21 mouse cellular contexts compared by ENCODE assay signal in the genomic region with DNA sequence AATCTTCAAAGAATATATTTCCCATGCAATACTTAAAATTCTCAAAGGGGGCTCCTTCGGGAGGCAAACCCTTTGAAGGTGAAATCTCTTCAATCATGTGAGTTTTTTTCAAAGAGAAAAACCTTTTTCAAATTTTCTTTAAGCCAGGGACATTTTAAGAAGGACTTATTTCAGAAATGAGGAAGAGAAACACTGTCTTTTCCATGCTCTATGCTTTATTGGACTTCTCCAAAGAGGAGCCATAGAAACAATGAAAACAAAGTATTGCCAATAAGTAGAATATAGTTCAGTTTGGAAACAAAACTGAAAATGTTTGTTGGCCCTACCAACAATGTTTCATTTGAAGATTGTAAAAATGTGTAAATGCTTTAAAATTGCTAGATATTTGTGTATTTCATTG. TPM values are rescaled to one million over a fixed set of nuclear protein-coding genes. Genes with fewer than 3 reads are reported as not detected.
DNase-seq lines count a peak whose midpoint lies in the region; ATAC-seq and TF ChIP-seq lines count a peak whose summit lies in the region.
"Had no signal": no experiment of that assay in that cellular context is flagged by ENCODE, and none has a peak within 500 bp of the region (broad histone marks: within the 10 kb centered on the region; RNA-seq: fewer than 3 reads in every experiment).

No protein-coding gene starts in this region.

- no peak for ATAC-seq in liver, embryonic 12.5 days
- no peak for ATAC-seq in midbrain, embryonic 14.5 days (ENCODE audit: low FRiP score, low TSS enrichment)
- no peak for ATAC-seq in midbrain, postnatal 0 days (ENCODE audit: low FRiP score)
- ATAC-seq: activated CD4-positive, CD25-positive, alpha-beta regulatory T cell, adult 4 months; CD4-positive, CD25-positive, alpha-beta regulatory T cell, adult 4 months; Patski had no signal

- TF ChIP-seq CTCF in liver, adult 2 months (IDR thresholded peaks at IDR 0.05; ENCODE audit: low read depth, low read length) = no peak
- TF ChIP-seq CTCF in midbrain, postnatal 0 days (IDR thresholded peaks at IDR 0.05) = no peak; the same call in 1 of the 2 replicates
- TF ChIP-seq CTCF in CH12.LX (conservative IDR thresholded peaks at IDR 0.05 in 1 of 2, IDR thresholded peaks at IDR 0.05 in 1 of 2; ENCODE audit: low read depth in 2 of 2, low read length in 2 of 2) = no peak

- dilution Hi-C loops in CH12.LX (cut with MboI; ENCODE audit: extremely low pct_ligation_motif_present, extremely low pct_unique_long_range_greater_than_20kb, low sequenced_read_pairs) = no loop called here

- no peak for TF ChIP-seq POLR2A in liver, adult 2 months (IDR thresholded peaks at IDR 0.05; ENCODE audit: extremely low read depth, insufficient read depth, low read length)
- TF ChIP-seq POLR2A in CH12.LX (IDR thresholded peaks at IDR 0.05; ENCODE audit: low read depth, low read length) = no peak

- peak; percentile 70; the same call in 1 of the 2 replicates for TF ChIP-seq EP300 in CH12.LX (IDR thresholded peaks at IDR 0.05; ENCODE audit: low read length)

- peak; percentile 2 for DNase-seq in liver, adult 2 months (ENCODE audit: extremely low read depth, low read depth, low spot score)
- DNase-seq in midbrain, embryonic 14.5 days = peak; percentile 32
- DNase-seq in midbrain, postnatal 0 days (ENCODE audit: low spot score) = no peak
- no peak for DNase-seq in CH12.LX (ENCODE audit: extremely low read depth)
- no peak for DNase-seq in kidney, postnatal 4 days
- DNase-seq: adrenal gland, adult 2 months; adrenal gland, adult 8-10 months; adrenal gland, postnatal 10 days; adrenal gland, postnatal 14 days; adrenal gland, postnatal 25 days; adrenal gland, postnatal 36 days; B cell, adult 2 months; cerebellum, adult 11 months; cerebellum, adult 11-12 months; cerebellum, adult 18-20 months; cerebellum, adult 2 months had no signal

- no peaks in the 10 kb centered on the region for H3K36me3 ChIP-seq in liver, adult 2 months (ENCODE audit: control insufficient read depth, insufficient read depth, low read length)
- no peaks in the 10 kb centered on the region for H3K36me3 ChIP-seq in liver, embryonic 12.5 days
- H3K36me3 ChIP-seq in midbrain, embryonic 14.5 days (ENCODE audit: control insufficient read depth, insufficient read depth, low read length) = no peaks in the 10 kb centered on the region
- no peaks in the 10 kb centered on the region for H3K36me3 ChIP-seq in midbrain, postnatal 0 days (ENCODE audit: insufficient read depth, low read length)
- no peaks in the 10 kb centered on the region for H3K36me3 ChIP-seq in CH12.LX (replicated peaks in 1 of 2; ENCODE audit: control insufficient read depth in 1 of 2, insufficient read depth in 1 of 2, low read length in 1 of 2)
- H3K36me3 ChIP-seq: G1E had no signal

- in situ Hi-C loops in CH12.LX (cut with MboI; ENCODE audit: low pct_ligation_motif_present, low pct_unique_long_range_greater_than_20kb, low sequenced_read_pairs) = no loop called here

- H3K4me2 ChIP-seq in liver, embryonic 12.5 days = no peak overlapping the region
- no peak overlapping the region for H3K4me2 ChIP-seq in midbrain, embryonic 14.5 days (ENCODE audit: low read length)
- no peak overlapping the region for H3K4me2 ChIP-seq in midbrain, postnatal 0 days (ENCODE audit: low read depth, low read length, poor library complexity, severe bottlenecking)
- no peak overlapping the region for H3K4me2 ChIP-seq in CH12.LX (ENCODE audit: insufficient read depth, low read depth, poor library complexity, severe bottlenecking)

- no peaks in the 10 kb centered on the region for H3K27me3 ChIP-seq in liver, adult 2 months (ENCODE audit: control insufficient read depth, insufficient read depth, low read length)
- no peaks in the 10 kb centered on the region for H3K27me3 ChIP-seq in liver, embryonic 12.5 days (replicated peaks)
- no peaks in the 10 kb centered on the region for H3K27me3 ChIP-seq in midbrain, embryonic 14.5 days (ENCODE audit: control insufficient read depth, insufficient read depth, low read length)
- no peaks in the 10 kb centered on the region for H3K27me3 ChIP-seq in midbrain, postnatal 0 days (ENCODE audit: insufficient read depth, low read length)
- H3K27me3 ChIP-seq in CH12.LX (replicated peaks) = no peaks in the 10 kb centered on the region

- no peak overlapping the region for H3K4me3 ChIP-seq in liver, adult 2 months (ENCODE audit: insufficient read depth, low read depth, low read length)
- no peak overlapping the region for H3K4me3 ChIP-seq in liver, embryonic 12.5 days
- H3K4me3 ChIP-seq in midbrain, embryonic 14.5 days (replicated peaks; ENCODE audit: low read depth, low read length) = no peak overlapping the region
- no peak overlapping the region for H3K4me3 ChIP-seq in midbrain, postnatal 0 days (ENCODE audit: low read depth, low read length)
- no peak overlapping the region for H3K4me3 ChIP-seq in CH12.LX (replicated peaks in 1 of 3; ENCODE audit: low read depth in 2 of 3, low read length in 2 of 3, poor library complexity in 1 of 3)

- H3K9ac ChIP-seq in liver, adult 2 months (ENCODE audit: low read depth, low read length) = no peak overlapping the region
- H3K9ac ChIP-seq in liver, embryonic 12.5 days = no peak overlapping the region
- no peak overlapping the region for H3K9ac ChIP-seq in midbrain, embryonic 14.5 days (replicated peaks; ENCODE audit: low read length)
- no peak overlapping the region for H3K9ac ChIP-seq in midbrain, postnatal 0 days (replicated peaks; ENCODE audit: low read length, poor library complexity, severe bottlenecking)
- H3K9ac ChIP-seq in CH12.LX (ENCODE audit: insufficient read depth, low read depth) = no peak overlapping the region

- H3K4me1 ChIP-seq in liver, adult 2 months (ENCODE audit: control insufficient read depth, insufficient read depth, low read length) = no peaks in the 10 kb centered on the region
- no peaks in the 10 kb centered on the region for H3K4me1 ChIP-seq in liver, embryonic 12.5 days
- H3K4me1 ChIP-seq in midbrain, embryonic 14.5 days (ENCODE audit: control insufficient read depth, insufficient read depth, low read length) = no peaks in the 10 kb centered on the region
- H3K4me1 ChIP-seq in midbrain, postnatal 0 days (ENCODE audit: insufficient read depth, low read length) = no peaks in the 10 kb centered on the region
- peaks cover 0 to 4% of the 10 kb centered on the region in 2 experiments; a peak in 1 of 4 replicates for H3K4me1 ChIP-seq in CH12.LX (ENCODE audit: control insufficient read depth in 1 of 2, insufficient read depth in 2 of 2)

- H3K9me3 ChIP-seq in liver, embryonic 12.5 days (replicated peaks) = no peaks in the 10 kb centered on the region
- no peaks in the 10 kb centered on the region for H3K9me3 ChIP-seq in midbrain, embryonic 14.5 days (ENCODE audit: control insufficient read depth, low read length)
- no peaks in the 10 kb centered on the region for H3K9me3 ChIP-seq in midbrain, postnatal 0 days (ENCODE audit: low read length)
- H3K9me3 ChIP-seq in CH12.LX (replicated peaks; ENCODE audit: low read length) = no peaks in the 10 kb centered on the region
- H3K9me3 ChIP-seq: G1E had no signal

- H3K79me2 ChIP-seq in liver, adult 2 months (ENCODE audit: control insufficient read depth, insufficient read depth, low read length) = no peaks in the 10 kb centered on the region
- no peaks in the 10 kb centered on the region for H3K79me2 ChIP-seq in CH12.LX (replicated peaks; ENCODE audit: control insufficient read depth, extremely low read depth, insufficient read depth, poor library complexity, severe bottlenecking)

- 78% methylated on average over 1 of the region's 1 CpGs for WGBS in liver, adult 2 months
- WGBS in liver, embryonic 12.5 days (ENCODE audit: insufficient replicate concordance) = 52% methylated on average over 1 of the region's 1 CpGs
- 40% methylated on average over 1 of the region's 1 CpGs for WGBS in midbrain, embryonic 14.5 days
- 34% methylated on average over 1 of the region's 1 CpGs for WGBS in midbrain, postnatal 0 days

- TF ChIP-seq RAD21 in CH12.LX (IDR thresholded peaks at IDR 0.05; ENCODE audit: low read depth, low read length) = no peak

- H3K27ac ChIP-seq in liver, adult 2 months (replicated peaks; ENCODE audit: insufficient read depth, low read depth, low read length) = no peak overlapping the region
- no peak overlapping the region for H3K27ac ChIP-seq in liver, embryonic 12.5 days
- H3K27ac ChIP-seq in midbrain, embryonic 14.5 days (replicated peaks; ENCODE audit: low read depth, low read length) = no peak overlapping the region
- no peak overlapping the region for H3K27ac ChIP-seq in midbrain, postnatal 0 days (ENCODE audit: low read depth, low read length)
- H3K27ac ChIP-seq in CH12.LX (ENCODE audit: insufficient read depth, low read depth) = no peak overlapping the region

TF ChIP-seq in CH12.LX, 34 proteins besides CTCF, POLR2A, EP300 and RAD21 (continues in another document):
- TF ChIP-seq TBP (conservative IDR thresholded peaks at IDR 0.05; ENCODE audit: low read depth, low read length) = no peak
- no peak for TF ChIP-seq USF1 (IDR thresholded peaks at IDR 0.05; ENCODE audit: low read depth, low read length)
- no peak for TF ChIP-seq HCFC1 (IDR thresholded peaks at IDR 0.05; ENCODE audit: low read depth, low read length)
- no peak for TF ChIP-seq E2F4 (IDR thresholded peaks at IDR 0.05; ENCODE audit: insufficient replicate concordance, low read depth, low read length)
- TF ChIP-seq JUN (IDR thresholded peaks at IDR 0.05; ENCODE audit: insufficient read depth, low read depth, low read length) = no peak
- TF ChIP-seq ZKSCAN1 (IDR thresholded peaks at IDR 0.05; ENCODE audit: borderline replicate concordance, low read depth, low read length) = no peak
- peak; percentile 50 for TF ChIP-seq IRF4 (IDR thresholded peaks at IDR 0.05; ENCODE audit: low read depth, low read length)
- TF ChIP-seq ETS1 (conservative IDR thresholded peaks at IDR 0.05; ENCODE audit: low read depth, low read length) = no peak
- TF ChIP-seq PAX5 (IDR thresholded peaks at IDR 0.05; ENCODE audit: low read length) = no peak
- TF ChIP-seq USF2 (conservative IDR thresholded peaks at IDR 0.05; ENCODE audit: low read depth, low read length) = no peak
- TF ChIP-seq ZC3H11A (IDR thresholded peaks at IDR 0.05; ENCODE audit: low read depth, low read length) = no peak
- no peak for TF ChIP-seq CHD1 (IDR thresholded peaks at IDR 0.05; ENCODE audit: low read depth, low read length)
- peak; percentile 27; the same call in 1 of the 2 replicates for TF ChIP-seq ZNF384 (IDR thresholded peaks at IDR 0.05; ENCODE audit: low read depth, low read length)

RNA-seq across cellular contexts. Expression of gene Ptbp2, which starts 30.4 kb away (rescaled TPM):
- 23.1 and 24.7 TPM in 2 replicates for total RNA-seq in liver, adult 2 months (2014; rRNA removed)
- 1.6 and 2.4 TPM in 2 replicates for polyA plus RNA-seq in liver, adult 2 months (2012; rRNA removed)
- 12.8 and 14.3 TPM in 2 replicates for polyA plus RNA-seq in liver, embryonic 12.5 days (2016; fragmentation: Nextera tagmentation; extraction: Ambion mirVana)
- 284 and 384 TPM in 2 replicates for polyA plus RNA-seq in midbrain, embryonic 14.5 days (2014; fragmentation: Nextera tagmentation; extraction: Ambion mirVana)
- total RNA-seq in midbrain, postnatal 0 days (2014; rRNA removed) = 236 and 298 TPM in 2 replicates
- 162 and 180 TPM in 2 replicates for polyA plus RNA-seq in midbrain, postnatal 0 days (2015; fragmentation: Nextera tagmentation; extraction: Ambion mirVana)
- 17.2 and 17.7 TPM in 2 replicates for total RNA-seq in CH12.LX (2012; rRNA removed)
- 35.9 and 47.4 TPM in 2 replicates for total RNA-seq in CH12.LX (2014; rRNA removed)
- 29.8 and 33.0 TPM in 2 replicates for polyA plus RNA-seq in CH12.LX (2012; ENCODE audit: insufficient read length, low read depth)

Comparison
In these comparisons a context has a peak if more than half of its experiments do, and no peak if none do; other contexts are left out.
1. DNase-seq: peak in liver, adult 2 months (single experiment) and midbrain, embryonic 14.5 days (single experiment); none in midbrain, postnatal 0 days (single experiment), CH12.LX (single experiment) and kidney, postnatal 4 days (0 of 2).